Comparison of ENCODE assay signal across 7 mouse cellular contexts in the genomic region with DNA sequence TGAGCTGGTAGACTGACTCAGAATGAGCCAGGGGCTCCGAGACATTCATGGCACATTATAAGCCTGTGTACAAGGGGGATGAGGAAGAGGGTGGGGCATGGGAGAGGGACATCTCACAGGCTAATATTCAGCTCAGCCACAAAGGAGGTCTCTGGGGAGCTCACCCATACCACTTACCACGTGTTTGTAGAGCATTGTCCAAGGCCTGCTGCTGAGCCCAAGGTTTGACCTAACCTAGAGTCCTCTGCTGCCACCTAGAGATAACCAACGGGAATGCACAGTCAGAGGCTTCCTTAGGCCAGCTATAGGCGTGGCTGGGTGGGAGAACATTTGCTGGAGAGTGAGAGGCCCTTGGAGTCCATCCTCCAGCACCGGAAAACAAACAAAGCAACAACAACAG. TPM values are rescaled to one million over a fixed set of nuclear protein-coding genes. Genes with fewer than 3 reads are reported as not detected.
A peak's percentile ranks its signal among the peaks of the same experiment; 100 is the strongest.
DNase-seq lines count a peak whose midpoint lies in the region; ATAC-seq and TF ChIP-seq lines count a peak whose summit lies in the region.

No protein-coding gene starts in this region.

- peak; percentile 70 for TF ChIP-seq CTCF in left cerebral cortex, adult 2 months (IDR thresholded peaks at IDR 0.05)

- ATAC-seq in hindbrain, embryonic 15.5 days (ENCODE audit: low FRiP score, low read depth): peak; percentile 82
- ATAC-seq in megakaryocyte progenitor cell, adult 5-6 weeks (replicated peaks; ENCODE audit: poor library complexity): peak; percentile 85

- no peak overlapping the region for H3K4me2 ChIP-seq in hindbrain, embryonic 15.5 days

- no peak overlapping the region for H3K27ac ChIP-seq in hindbrain, embryonic 15.5 days (replicated peaks)
- H3K27ac ChIP-seq in left cerebral cortex, adult 2 months: no peak overlapping the region

- no peaks in the 10 kb centered on the region for H3K9me3 ChIP-seq in hindbrain, embryonic 15.5 days

- H3K9ac ChIP-seq in hindbrain, embryonic 15.5 days: no peak overlapping the region

- peak; percentile 90 for DNase-seq in ZHBTc4 (ENCODE audit: low read depth, low spot score)
- DNase-seq in cerebellum, postnatal 14 days: peak; percentile 83 to 91
- DNase-seq in frontal cortex, postnatal 25 days (ENCODE audit: low spot score in 2 of 2): peak; percentile 42 to 57
- peak; percentile 63 to 71 for DNase-seq in left cerebral cortex, adult 2 months (ENCODE audit: extremely low spot score in 1 of 2, low spot score in 2 of 2)
- DNase-seq in right cerebral cortex, postnatal 25 days: peak; percentile 61

- H3K27me3 ChIP-seq in hindbrain, embryonic 15.5 days: peaks cover 9% of the 10 kb centered on the region; the same call in 1 of the 2 replicates

- 22% methylated on average over 5 of the region's 5 CpGs for WGBS in hindbrain, embryonic 15.5 days

- H3K4me3 ChIP-seq in hindbrain, embryonic 15.5 days: no peak overlapping the region
- no peak overlapping the region for H3K4me3 ChIP-seq in left cerebral cortex, adult 2 months

- H3K36me3 ChIP-seq in hindbrain, embryonic 15.5 days: no peaks in the 10 kb centered on the region

- intact Hi-C loops in left cerebral cortex, adult 2 months (cut with DNase I): no loop called here

- no peaks in the 10 kb centered on the region for H3K4me1 ChIP-seq in hindbrain, embryonic 15.5 days (replicated peaks)

RNA-seq across cellular contexts. Expression of a gene that starts 36.9 kb away (rescaled TPM):
- polyA plus RNA-seq in hindbrain, embryonic 15.5 days (2015; fragmentation: Nextera tagmentation; extraction: Ambion mirVana): 47.3 and 50.5 TPM in 2 replicates
- total RNA-seq in left cerebral cortex, adult 2 months (2021): 10 to 100 TPM; 23.7 to 31.3 TPM
- 78.1 and 96.0 TPM in 2 replicates for total RNA-seq in megakaryocyte progenitor cell, adult 5-6 weeks (2015)
- total RNA-seq in megakaryocyte progenitor cell, adult 5-6 weeks (2017): 75.8 and 82.2 TPM in 2 replicates

RNA-seq across cellular contexts. Expression of a gene that starts 49.5 kb away (rescaled TPM):
- polyA plus RNA-seq in hindbrain, embryonic 15.5 days (2015; fragmentation: Nextera tagmentation; extraction: Ambion mirVana): 0.36 and 0.58 TPM in 2 replicates
- total RNA-seq in left cerebral cortex, adult 2 months (2021): not detected
- total RNA-seq in megakaryocyte progenitor cell, adult 5-6 weeks (2015): 4.7 and 10.5 TPM in 2 replicates
- total RNA-seq in megakaryocyte progenitor cell, adult 5-6 weeks (2017): 1.3 and 5.3 TPM in 2 replicates
